Mouse (Mus musculus) kidney, adult 2 months (tissue): Measurements from ENCODE around the gene Vars2.

ENCODE experiments used
- CTCF ChIP-seq: fragments of 200-500 bp; conservative IDR thresholded peaks from 2 replicates; pipeline ENCODE4 v1.5.1; 2011; ENCODE audit warnings: low read depth, mild to moderate bottlenecking, control low read depth, low read length, moderate library complexity, mixed read lengths; ENCODE audit not compliant: insufficient read depth, insufficient read length
- POLR2A ChIP-seq: fragments of 200-500 bp; IDR thresholded peaks from one replicate; pipeline ENCODE4 v1.6.1; 2011; ENCODE audit warnings: low read depth, low read length, control low read depth

DNA sequence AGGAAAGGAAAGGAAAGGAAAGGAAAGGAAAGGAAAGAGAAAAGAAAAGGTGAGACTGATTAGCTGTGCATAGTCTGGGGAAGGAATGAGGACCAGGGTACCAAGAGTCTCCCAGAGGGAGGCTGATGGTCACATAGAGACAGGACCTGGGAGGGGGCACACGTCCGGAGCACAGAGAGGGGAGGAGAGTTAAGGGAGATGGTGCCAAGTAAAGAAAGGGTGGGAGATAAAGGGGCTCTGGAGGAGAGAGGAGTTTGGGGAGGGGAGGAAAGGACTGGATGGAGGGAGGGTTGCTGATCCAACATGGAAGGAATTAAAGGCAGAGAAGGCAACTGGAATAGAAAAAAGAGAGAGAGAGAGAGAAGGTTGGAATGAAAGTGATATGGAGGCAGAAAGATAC is 35.7 kb upstream of the Vars2 start:
- TF ChIP-seq CTCF (no peak), POLR2A (no peak)
